Mouse (Mus musculus) liver, embryonic 14.5 days (tissue): ENCODE data around the gene Maml3.

Source experiments
- CTCF ChIP-seq: IDR thresholded peaks from 2 replicates; pipeline ENCODE4 v1.5.1; 2016; ENCODE audit warnings: antibody characterized with exemption, low read depth, control low read depth
- EP300 ChIP-seq: IDR thresholded peaks from 2 replicates; pipeline ENCODE4 v1.6.1; 2016; ENCODE audit warnings: antibody characterized with exemption, low read depth

- TF ChIP-seq CTCF (no peak), EP300 (no peak)
Measured at GRCm38 (mm10) chr3:51934531-51935485, 170.1 kb downstream of the Maml3 start.
